In genomic region chr1:123928003-123928370, GRCm38 (mm10) we compare ENCODE assay signal across 22 mouse cellular contexts.
"Had no signal": no experiment of that assay in that cellular context is flagged by ENCODE, and none has a peak within 500 bp of the region (broad histone marks: within the 10 kb centered on the region; RNA-seq: fewer than 3 reads in every experiment).

No protein-coding gene starts in this region.

- DNase-seq: gastrocnemius, postnatal 14 days; gastrocnemius, postnatal 36 days; heart, adult 11 months; heart, adult 2 months; heart, postnatal 14 days; heart, postnatal 36 days; kidney, adult 11 months; kidney, adult 2 months; kidney, adult 9 months; kidney, postnatal 14 days; kidney, postnatal 36 days; layer of hippocampus, adult 9-11 months had no signal

- H3K4me1 ChIP-seq: heart, embryonic 13.5 days; heart, embryonic 15.5 days; limb, embryonic 13.5 days; limb, embryonic 15.5 days; liver, embryonic 12.5 days had no signal

- H3K4me3 ChIP-seq: heart, adult 2 months; heart, embryonic 13.5 days; heart, embryonic 15.5 days; hindbrain, embryonic 13.5 days; hindbrain, embryonic 15.5 days; kidney, embryonic 15.5 days; limb, embryonic 13.5 days; limb, embryonic 15.5 days; liver, embryonic 12.5 days had no signal

- H3K27ac ChIP-seq: heart, adult 2 months; heart, embryonic 13.5 days; heart, embryonic 15.5 days; hindbrain, embryonic 15.5 days; hindbrain, postnatal 0 days; kidney, embryonic 15.5 days; kidney, postnatal 0 days; limb, embryonic 13.5 days; limb, embryonic 15.5 days; liver, embryonic 12.5 days had no signal
